Mouse (Mus musculus) stomach, embryonic 15.5 days (tissue): Measurements from ENCODE around the gene Pcbd1. TPM values are rescaled to one million over a fixed set of nuclear protein-coding genes. Genes with fewer than 3 reads are reported as not detected.
"Not testable (repeated sequence)": the region's sequence is repeated elsewhere in the genome, so short reads cannot be mapped to it uniquely, and the experiment has no call there.

Source experiments
- ATAC-seq: fragments of 200-750 bp; cut with Nextera tagmentation; 2 replicates; pipeline ENCODE4 v1.8.0; 2017; ENCODE audit warnings: low read depth, moderate number of reproducible peaks, moderate TSS enrichment; ENCODE audit not compliant: insufficient read depth, low FRiP score
- H3K27ac ChIP-seq: fragments of 300-500 bp; sonication (generic); 2 replicates; pipeline ENCODE4 v1.5.1; 2015; ENCODE audit warnings: mild to moderate bottlenecking, inconsistent platforms
- H3K27me3 ChIP-seq: fragments of 300-500 bp; sonication (generic); replicated peaks from 2 replicates; pipeline ENCODE4 v1.6.1; 2015; ENCODE audit warnings: inconsistent platforms
- H3K36me3 ChIP-seq: fragments of 300-500 bp; sonication (generic); 2 replicates; pipeline ENCODE4 v1.6.1; 2015; ENCODE audit warnings: inconsistent platforms
- H3K4me1 ChIP-seq: fragments of 300-500 bp; sonication (generic); 2 replicates; pipeline ENCODE4 v1.6.1; 2015; ENCODE audit warnings: inconsistent platforms
- H3K4me2 ChIP-seq: fragments of 300-500 bp; sonication (generic); 2 replicates; pipeline ENCODE4 v1.6.1; 2015; ENCODE audit warnings: mild to moderate bottlenecking, inconsistent platforms
- H3K4me3 ChIP-seq: fragments of 300-500 bp; sonication (generic); replicated peaks from 2 replicates; pipeline ENCODE4 v1.5.1; 2015; ENCODE audit warnings: inconsistent platforms
- H3K9ac ChIP-seq: fragments of 300-500 bp; sonication (generic); 2 replicates; pipeline ENCODE4 v1.6.1; 2015; ENCODE audit warnings: inconsistent platforms
- H3K9me3 ChIP-seq: fragments of 300-500 bp; sonication (generic); 2 replicates; pipeline ENCODE4 v1.6.1; 2016; ENCODE audit warnings: inconsistent platforms
- WGBS: fragments of 180-500 bp; shearing (Covaris S2); methylation state at CpG from one replicate; pipeline ENCODE4 v1.1.7; 2015; 5-methylcytosine and 5-hydroxymethylcytosine counted together
- microRNA-seq: library from miRNA; unstranded; fragments of <30 nt; microRNA quantifications from one replicate; pipeline ENCODE4, GENCODE M21; 2016
- polyA plus RNA-seq: library from polyadenylated mRNA; unstranded; fragments of >200 nt; fragmentation: Nextera tagmentation; extraction: Ambion mirVana; gene quantifications from 2 replicates; pipeline ENCODE4 v1.2.1, GENCODE M21; 2015

Pcbd1 gene
- polyA plus RNA-seq, 1 experiment from 2014 or later: 152 TPM

DNA sequence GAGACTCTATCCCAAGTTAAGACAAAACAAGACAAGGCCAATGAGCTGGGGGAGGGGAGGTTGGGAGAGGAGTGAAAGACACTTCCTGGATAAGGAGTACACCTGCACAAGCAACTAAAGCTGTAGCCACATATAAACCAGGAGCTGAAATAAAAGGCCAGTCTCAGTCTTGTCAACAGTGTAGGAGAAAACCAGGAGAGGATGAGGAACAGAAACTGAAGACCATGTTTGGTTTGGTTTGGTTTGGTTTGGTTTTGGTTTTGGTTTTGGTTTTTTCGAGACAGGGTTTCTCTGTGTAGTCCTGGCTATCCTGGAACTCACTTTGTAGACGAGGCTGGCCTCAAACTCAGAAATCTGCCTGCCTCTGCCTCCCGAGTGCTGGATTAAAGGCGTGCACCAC lies 32.6 kb downstream of the Pcbd1 start:
- H3K4me1 ChIP-seq, H3K4me2 ChIP-seq, H3K36me3 ChIP-seq, H3K4me3 ChIP-seq, H3K27ac ChIP-seq, ATAC-seq, H3K9me3 ChIP-seq, H3K9ac ChIP-seq, H3K27me3 ChIP-seq: not testable (repeated sequence)
- WGBS: 93% methylated on average over 4 of the region's 4 CpGs

DNA sequence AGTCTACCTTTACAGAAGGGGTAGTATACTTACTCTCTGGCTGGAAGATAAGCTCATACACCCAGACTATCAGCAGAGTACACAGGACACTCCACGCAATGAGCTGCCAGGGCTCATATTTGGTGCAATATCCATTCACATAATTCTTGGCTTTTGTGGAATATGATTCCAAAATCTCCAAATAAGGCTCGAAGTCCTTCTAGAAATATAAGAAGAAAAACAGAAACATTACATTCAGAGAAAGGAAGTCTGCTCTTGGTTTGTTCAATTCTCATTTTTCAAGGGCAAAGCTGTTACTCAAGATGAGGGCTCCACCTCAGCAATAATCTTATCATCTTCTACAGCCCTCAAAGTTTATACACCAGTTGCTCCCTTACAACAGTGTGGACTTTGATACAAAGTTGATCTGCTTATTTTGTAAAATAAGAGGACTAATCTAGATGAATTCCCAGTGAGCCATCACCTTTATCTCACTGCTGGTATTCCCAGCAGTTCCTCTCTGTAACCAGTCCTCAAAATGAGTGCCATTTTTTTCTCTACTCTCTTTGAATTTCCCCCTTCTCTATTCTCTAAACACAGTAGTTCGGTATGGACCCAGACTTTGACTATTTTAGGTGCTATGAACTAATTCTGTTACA lies 34.3 kb downstream of the Pcbd1 start:
- 81% methylated on average over 3 of the region's 3 CpGs for WGBS
- Histone ChIP-seq H3K4me2 (no peak overlapping the region), H3K9me3 (no peaks in the 10 kb centered on the region), H3K4me1 (no peaks in the 10 kb centered on the region), H3K9ac (no peak overlapping the region), H3K27me3 (no peaks in the 10 kb centered on the region), H3K4me3 (no peak overlapping the region), H3K36me3 (0 out of 2 replicates have a peak, but pooled peaks cover 7% of the 10 kb centered on the region), H3K27ac (no peak overlapping the region)
- peak; percentile 92 for ATAC-seq

DNA sequence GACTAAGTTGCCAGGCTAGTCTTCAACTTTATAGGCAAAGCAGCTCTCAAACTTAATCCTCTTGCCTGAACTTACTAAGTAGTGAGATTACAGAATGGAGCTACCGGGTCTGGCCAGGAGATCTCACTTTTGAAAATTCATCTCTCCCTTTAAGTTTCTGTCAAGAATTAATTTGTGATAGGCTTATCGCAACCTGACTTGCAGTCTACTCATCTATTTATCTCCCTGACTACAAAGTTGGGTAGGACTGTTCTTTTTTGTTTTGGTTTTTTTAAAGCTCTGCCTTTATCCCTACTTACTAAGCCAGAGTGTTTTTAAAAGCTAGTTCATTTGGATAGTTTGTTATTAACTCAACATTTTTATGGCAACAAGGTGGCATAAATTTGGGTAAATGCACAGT lies 35.3 kb downstream of the Pcbd1 start:
- Histone ChIP-seq H3K4me3 (no peak overlapping the region), H3K9ac (no peak overlapping the region), H3K4me2 (no peak overlapping the region), H3K4me1 (no peaks in the 10 kb centered on the region), H3K27me3 (no peaks in the 10 kb centered on the region), H3K27ac (no peak overlapping the region), H3K9me3 (no peaks in the 10 kb centered on the region), H3K36me3 (0 out of 2 replicates have a peak, but pooled peaks cover 7% of the 10 kb centered on the region)
- 71% methylated on average over 2 of the region's 2 CpGs for WGBS
- no peak for ATAC-seq

DNA sequence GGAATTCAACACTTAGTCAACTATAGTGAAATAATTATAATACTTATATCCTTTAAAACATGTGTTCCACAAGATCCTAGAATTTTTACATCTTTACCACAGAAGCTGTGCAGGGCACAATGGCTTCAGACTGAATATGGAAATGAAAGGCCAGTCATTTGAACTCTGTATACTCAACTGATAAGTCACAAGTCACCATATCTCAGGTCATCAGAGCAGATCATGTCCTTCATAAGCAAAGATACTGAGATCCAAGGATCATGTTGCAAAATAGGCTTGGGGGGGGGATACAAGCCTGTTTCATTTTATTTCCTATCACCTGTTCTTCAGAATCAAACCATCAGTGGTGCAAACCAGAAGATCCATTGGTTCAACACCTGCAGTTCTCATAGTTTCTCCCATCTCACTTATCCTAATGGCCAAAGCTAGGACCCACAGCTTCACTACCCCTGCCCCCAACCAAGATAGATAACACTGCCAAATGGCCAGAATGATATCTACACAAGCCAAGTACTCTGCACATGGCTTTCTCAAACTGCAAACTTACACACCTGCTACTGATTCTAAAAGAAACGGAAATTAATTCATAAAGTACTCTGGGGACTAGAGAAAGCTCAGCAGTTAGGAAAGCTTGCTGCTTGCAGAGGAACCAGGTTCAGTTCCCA lies 39.7 kb downstream of the Pcbd1 start:
- Histone ChIP-seq H3K36me3 (0 out of 2 replicates have a peak, but pooled peaks cover 3% of the 10 kb centered on the region), H3K27me3 (no peaks in the 10 kb centered on the region), H3K4me2 (no peak overlapping the region), H3K27ac (no peak overlapping the region), H3K9me3 (no peaks in the 10 kb centered on the region), H3K4me1 (no peaks in the 10 kb centered on the region), H3K9ac (no peak overlapping the region), H3K4me3 (no peak overlapping the region)
- 83% methylated on average over 1 of the region's 1 CpGs for WGBS
- ATAC-seq: no peak

DNA sequence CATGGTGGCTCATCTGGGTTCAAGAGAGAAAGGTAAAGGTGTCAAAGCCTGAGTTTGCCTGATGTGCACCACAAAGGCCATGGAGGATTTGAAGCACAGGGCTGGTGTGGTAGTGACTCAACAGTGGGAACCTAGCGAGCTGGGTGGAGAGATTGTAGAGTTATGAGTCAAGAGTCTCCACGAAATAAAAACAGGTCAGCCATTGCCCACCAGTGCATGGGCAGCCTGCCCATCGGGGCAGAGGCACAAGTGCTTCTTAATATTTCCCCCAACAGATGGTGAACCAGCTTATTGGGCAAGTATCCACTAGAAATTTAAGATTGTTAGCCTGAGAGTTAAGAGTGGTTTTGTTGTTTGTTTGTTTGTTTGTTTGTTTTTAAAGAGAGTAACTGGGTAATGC lies 41.8 kb downstream of the Pcbd1 start:
- 82% methylated on average over 3 of the region's 3 CpGs for WGBS
- H3K36me3 ChIP-seq: 0 out of 2 replicates have a peak, but pooled peaks cover 3% of the 10 kb centered on the region

DNA sequence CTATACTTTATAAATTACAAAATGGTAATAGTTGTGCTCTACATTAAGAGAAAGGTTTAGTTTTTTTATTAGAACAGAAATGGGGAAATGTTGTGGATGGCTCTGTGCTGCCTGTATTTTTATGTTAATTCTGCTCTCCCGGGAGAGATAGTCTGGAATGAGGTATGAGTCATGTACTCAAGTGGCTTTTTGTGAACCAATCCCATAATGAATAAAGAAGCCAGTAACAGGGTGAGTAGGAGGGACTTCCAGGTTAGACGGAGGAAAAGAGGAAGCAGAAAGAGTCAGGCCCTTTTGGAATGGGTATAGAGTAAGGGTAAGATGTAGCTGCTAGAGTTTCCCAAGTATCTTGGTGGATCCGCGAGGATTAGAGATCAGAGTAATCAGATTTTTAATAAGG lies 44.9 kb downstream of the Pcbd1 start:
- no peak overlapping the region for H3K4me2 ChIP-seq
- H3K9me3 ChIP-seq: no peaks in the 10 kb centered on the region
- H3K27ac ChIP-seq: no peak overlapping the region
- no peaks in the 10 kb centered on the region for H3K4me1 ChIP-seq
- no peak overlapping the region for H3K4me3 ChIP-seq
- H3K27me3 ChIP-seq: no peaks in the 10 kb centered on the region
- no peaks in the 10 kb centered on the region for H3K36me3 ChIP-seq
- no peak overlapping the region for H3K9ac ChIP-seq
- no peak for ATAC-seq
- WGBS: 79% methylated on average over 4 of the region's 4 CpGs

More for the DNA sequence above, 41.8 kb downstream of the Pcbd1 start:
- Histone ChIP-seq H3K9ac (no peak overlapping the region), H3K4me1 (no peaks in the 10 kb centered on the region), H3K27me3 (no peaks in the 10 kb centered on the region), H3K4me3 (no peak overlapping the region), H3K9me3 (no peaks in the 10 kb centered on the region), H3K27ac (no peak overlapping the region), H3K4me2 (no peak overlapping the region)
- no peak for ATAC-seq

DNA sequence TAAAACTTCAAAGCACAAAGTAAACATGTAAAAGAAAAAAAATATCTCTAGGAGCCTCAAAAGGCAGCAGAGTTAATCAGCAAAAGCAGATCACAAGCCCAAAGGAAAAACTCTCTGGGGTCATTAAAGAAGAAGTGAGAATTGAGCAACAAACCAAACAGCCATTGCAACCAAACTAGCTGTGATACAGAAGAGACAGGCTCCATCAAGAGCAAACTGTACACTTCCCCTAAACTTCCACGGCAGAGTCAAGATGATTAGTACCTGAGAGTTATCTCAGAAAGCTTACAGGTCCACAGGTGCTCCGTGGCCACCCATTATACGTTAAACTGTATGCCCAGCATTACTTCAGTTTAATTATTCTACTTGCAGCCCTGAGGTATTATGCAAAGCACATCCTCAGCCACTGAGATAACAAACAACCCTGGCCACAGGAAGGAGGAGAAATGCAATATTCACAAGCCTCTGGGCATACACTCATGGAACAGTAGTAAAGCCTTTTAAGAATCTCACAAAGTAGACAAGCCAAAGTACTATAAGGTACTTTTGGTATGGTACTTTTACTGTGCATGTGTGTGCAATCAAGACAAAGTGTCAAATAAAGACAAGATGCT lies 46.2 kb downstream of the Pcbd1 start:
- Histone ChIP-seq H3K27ac (no peak overlapping the region), H3K4me3 (no peak overlapping the region), H3K4me2 (no peak overlapping the region), H3K9ac (no peak overlapping the region), H3K27me3 (no peaks in the 10 kb centered on the region), H3K9me3 (no peaks in the 10 kb centered on the region), H3K4me1 (no peaks in the 10 kb centered on the region), H3K36me3 (no peaks in the 10 kb centered on the region)
- ATAC-seq: no peak
- WGBS: 50% methylated on average over 3 of the region's 3 CpGs

DNA sequence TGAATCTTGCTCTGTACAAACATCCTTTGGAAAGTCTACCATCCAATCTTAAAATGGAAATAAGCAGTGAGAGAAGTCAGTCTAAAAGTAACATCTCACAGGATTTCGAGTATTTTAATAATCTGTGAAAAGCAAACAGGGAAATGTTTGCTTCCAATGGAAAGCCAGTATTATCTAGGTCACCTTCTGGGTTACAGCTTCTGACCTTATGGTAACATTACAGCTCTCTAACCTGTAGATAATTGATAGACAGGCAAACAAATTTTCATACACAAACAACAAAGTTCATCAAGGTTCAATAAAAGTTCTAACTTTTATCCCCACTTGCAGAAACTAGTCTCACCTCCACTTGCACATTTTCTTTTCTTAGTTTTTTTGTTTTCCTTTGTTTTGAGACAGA lies 48.4 kb downstream of the Pcbd1 start:
- Histone ChIP-seq H3K36me3 (no peaks in the 10 kb centered on the region), H3K9me3 (no peaks in the 10 kb centered on the region), H3K4me2 (no peak overlapping the region), H3K27ac (no peak overlapping the region), H3K4me3 (no peak overlapping the region), H3K9ac (no peak overlapping the region), H3K4me1 (no peaks in the 10 kb centered on the region), H3K27me3 (no peaks in the 10 kb centered on the region)
- ATAC-seq: no peak
- 63% methylated on average over 1 of the region's 1 CpGs for WGBS

DNA sequence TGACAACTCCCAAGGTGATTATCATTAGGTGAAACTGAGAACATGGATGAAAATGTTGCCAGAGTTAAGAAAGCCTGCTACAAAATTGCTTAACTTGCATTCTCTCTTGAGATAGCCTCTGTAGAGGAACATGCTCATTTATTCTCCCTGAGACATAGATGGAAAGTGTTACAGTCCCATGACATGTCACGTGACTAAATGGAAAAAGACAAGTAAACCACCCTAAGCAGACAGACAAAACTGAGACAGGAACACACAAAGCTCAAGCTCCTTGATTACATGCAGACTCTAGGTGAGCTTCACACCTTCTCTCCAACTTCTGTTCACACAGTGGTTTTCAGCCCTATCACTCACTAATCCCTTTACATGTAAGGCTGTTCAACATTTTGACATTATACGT lies 54.2 kb downstream of the Pcbd1 start:
- Histone ChIP-seq H3K9me3 (no peaks in the 10 kb centered on the region), H3K27ac (no peak overlapping the region), H3K4me1 (peaks cover 7% of the 10 kb centered on the region; the same call in 1 of the 2 replicates), H3K9ac (no peak overlapping the region), H3K27me3 (no peaks in the 10 kb centered on the region), H3K36me3 (no peaks in the 10 kb centered on the region), H3K4me2 (no peak overlapping the region), H3K4me3 (no peak overlapping the region)
- 85% methylated on average over 2 of the region's 2 CpGs for WGBS
- ATAC-seq: no peak

Small RNA genes lying within 50 kb of the gene (microRNA-seq; reads per million reads assigned to microRNA genes)
- not detected for gene Gm44308

Other genes with a start within 250 kb of the Pcbd1 start
- gene Sgpl1, start 58.4 kb downstream of the Pcbd1 start, polyA plus RNA-seq: 46.9 and 53.5 TPM in 2 replicates
- gene Tbata, start 82.6 kb downstream of the Pcbd1 start, polyA plus RNA-seq: 0.09 TPM in 1 of 2 replicates, not detected in the other
- gene Adamts14, start 184.1 kb downstream of the Pcbd1 start, polyA plus RNA-seq: 1.0 and 1.2 TPM in 2 replicates
- gene Prf1, start 208.5 kb downstream of the Pcbd1 start, polyA plus RNA-seq: 0.06 TPM in 1 of 2 replicates, not detected in the other